Mouse (Mus musculus) fibroblast of lung, adult 2 months (primary cell): ENCODE measurements at regions not wholly inside any gene's neighbourhood (a gene's known extent, or its start where the extent isn't known, plus 50 kb on each side); places are given as distances from the start of the nearest gene placed in this dataset.

Experiments
- DNase-seq: peaks from one replicate; pipeline ENCODE4 v3.0.0-alpha.2; 2011; ENCODE audit warnings: low read depth

DNA sequence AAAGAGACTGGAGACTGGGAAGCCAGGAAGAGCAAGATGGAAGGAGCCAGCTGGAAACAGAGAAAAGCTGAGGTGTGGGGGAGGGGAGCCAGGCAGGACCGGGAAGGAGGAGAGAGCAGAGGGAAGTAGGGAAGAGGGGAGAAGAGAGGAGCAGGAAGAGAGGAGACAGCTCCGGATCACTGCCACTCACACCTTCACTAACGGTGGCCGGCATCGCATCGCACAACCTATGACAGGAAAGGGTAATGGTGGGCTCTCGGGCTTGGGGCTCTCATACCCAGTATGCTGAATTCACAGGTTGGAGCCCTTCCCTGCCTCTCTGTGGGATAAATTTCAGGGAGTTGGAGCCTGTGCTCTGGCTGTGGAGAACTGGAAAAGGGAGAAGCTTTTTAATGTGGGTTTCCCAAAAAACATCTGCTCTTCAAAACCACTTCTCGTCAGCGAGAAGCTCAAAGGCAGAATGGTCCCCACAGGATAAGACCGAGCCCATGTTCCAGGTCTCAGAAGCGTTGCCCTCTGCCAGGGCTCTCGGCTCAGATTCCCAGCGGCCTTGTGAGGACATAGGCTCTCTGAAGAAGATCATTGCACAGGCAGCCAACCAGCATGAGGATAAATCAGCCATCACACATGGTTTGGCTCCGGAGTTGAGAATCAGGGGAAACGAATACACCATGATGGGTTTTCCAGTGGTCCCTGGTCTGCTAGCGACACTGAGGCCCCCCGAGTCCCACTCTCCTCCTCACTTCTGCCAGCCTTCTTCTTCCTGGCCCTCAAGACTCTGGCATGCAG lies 53.8 kb upstream of the Coro2b start:
- DNase-seq, result no peak

DNA sequence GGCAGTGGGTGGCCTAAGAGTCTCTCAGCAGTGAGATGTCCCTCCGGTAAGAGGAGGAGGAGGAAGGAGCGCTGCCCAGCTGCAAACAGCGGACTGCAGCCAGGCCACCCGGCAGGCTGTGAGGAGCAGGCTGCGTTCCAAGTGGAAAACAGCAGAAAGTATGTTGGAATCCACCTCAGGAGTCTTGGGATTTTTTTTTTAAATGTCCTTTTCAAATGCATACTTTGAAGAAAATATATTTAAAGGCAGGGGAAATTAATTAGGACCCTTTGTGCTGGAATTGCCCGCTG lies 54.3 kb upstream of the Coro2b start:
- DNase-seq, result no peak

DNA sequence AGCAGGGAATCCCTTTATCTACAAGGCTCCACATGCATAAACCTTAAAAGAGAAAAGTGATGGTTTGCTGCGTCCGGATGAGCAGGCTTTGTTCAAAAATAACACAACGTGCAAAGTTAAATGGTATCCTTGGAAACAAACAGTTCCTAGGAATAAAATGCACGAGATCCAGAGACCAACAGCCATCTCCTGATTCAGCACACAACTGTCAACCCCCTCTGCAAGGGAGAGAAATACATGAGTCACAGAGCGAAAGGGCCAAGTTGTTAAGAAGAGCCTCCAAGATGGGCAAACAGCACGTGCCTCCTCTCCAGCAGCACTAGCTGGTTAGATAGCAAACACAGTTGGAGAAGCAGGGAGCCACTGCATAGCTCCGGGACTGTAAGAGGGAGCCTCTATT lies 61.2 kb upstream of the Coro2b start:
- DNase-seq, result no peak

DNA sequence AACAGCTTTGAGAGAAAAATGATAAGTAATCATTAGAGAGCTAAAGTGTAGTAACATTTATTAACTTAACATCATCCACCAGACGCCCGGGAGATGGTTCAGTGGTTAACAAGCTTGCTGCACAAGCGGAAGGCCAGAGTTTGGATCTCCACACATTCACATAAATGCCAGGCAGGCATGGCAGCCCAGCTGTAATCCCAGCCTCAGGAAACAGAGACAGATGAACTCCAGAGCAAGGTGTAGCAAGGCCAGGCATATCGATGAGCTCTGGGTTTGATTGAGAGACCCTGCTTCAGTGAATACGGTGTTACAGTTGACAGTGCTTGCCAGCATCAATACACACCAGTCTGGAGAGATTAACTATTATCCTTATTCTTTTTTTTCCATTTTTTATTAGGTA lies 62.1 kb upstream of the Coro2b start:
- no peak for DNase-seq

DNA sequence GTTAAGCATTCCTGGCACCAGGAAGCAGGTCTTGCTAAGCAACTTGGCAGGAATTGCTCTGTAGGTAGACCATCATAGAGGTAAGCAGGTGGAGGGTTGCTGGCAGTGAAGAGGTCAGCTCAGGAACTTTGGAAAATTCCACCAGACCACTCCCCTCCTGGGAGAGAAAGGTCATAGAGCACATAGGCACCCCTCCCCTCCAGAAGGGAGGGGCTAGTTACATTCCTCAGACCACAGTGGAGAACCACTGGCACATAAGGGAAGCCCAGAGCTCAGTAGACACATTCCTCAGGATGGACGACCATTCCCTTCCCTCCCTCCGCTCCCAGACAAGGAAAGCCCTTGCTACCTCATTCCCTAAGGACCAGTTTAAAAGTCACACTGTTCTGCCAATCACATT lies 67.1 kb upstream of the Itga11 start:
- DNase-seq, result no peak

DNA sequence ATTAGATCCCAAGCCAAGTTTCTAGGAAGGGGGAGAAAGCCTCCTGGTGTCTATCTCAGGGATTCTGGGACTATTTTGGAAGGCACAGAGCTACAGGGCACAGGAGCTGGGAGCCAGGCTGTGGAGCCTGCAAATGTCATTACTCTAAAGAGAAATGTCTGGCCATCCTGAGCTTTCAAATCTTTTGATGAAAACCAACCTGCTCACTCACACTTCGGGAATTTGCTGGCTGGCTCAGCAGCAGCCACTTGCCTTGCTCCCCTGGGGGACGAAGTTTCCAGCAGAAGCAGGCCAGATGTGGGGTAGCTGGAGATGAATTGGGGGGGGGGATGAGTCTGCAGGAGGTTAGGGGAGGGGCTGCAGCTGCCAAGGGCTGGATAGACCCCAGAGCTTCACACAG lies 66.2 kb upstream of the Itga11 start:
- DNase-seq, result peak; percentile 68

DNA sequence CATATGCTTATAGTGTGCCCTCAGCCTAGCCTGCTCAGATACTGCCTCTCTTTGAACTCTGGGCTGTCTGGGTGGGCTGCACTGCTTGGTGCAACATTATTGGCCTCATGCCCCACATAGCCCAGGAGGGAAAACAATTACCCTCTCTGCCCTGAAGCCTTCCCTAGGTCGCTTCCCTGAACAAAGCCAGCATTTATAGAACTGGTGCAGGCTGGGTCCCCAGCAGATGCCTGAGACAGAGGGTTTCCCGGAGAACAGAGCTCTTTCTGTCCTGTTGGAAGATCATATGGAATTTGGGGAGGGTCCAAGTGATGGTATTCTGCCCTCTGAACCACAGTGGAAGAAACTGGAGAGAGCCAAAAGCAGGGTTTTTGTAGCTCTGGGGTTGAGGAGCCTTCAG lies 64.6 kb upstream of the Itga11 start:
- DNase-seq, result no peak

DNA sequence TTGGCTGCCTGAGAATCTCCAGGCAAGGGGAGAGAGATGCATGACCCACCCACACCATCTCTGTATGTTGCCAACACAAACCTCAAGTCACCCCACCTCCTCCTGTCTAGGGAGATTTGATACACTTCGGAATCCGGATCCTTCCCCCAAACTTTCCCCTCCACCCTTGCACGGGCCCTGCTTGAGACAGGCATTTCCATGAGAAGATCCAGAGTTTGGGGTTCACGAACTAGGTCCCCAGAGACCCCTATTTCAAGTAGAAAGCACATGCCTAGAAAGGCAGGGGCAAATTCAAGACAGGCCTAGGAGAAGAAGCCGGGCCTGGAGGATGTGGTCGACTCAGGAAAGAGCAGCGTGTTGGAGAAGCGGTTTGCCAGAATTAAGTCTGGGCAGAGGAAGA lies 63.8 kb upstream of the Itga11 start:
- DNase-seq, result no peak

DNA sequence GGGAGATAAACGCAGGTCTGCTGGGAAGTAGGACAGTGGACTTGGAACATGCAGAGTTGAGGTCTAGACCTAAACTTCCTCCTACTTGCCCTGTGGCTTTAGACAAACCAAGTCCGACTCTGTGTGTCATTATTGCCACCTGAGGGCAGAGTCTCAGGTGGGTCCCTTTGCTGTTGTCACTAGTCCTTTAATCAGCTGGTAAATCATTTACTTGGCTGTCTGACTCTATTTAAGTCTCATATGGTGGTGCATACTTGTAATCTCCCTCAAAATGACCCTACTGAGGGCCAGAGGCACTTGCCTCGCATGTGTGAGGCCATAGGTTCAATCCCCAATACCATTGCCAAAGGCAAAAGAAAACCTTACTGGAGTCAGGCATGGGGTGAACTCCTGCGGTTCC lies 62.7 kb upstream of the Itga11 start:
- no peak for DNase-seq

DNA sequence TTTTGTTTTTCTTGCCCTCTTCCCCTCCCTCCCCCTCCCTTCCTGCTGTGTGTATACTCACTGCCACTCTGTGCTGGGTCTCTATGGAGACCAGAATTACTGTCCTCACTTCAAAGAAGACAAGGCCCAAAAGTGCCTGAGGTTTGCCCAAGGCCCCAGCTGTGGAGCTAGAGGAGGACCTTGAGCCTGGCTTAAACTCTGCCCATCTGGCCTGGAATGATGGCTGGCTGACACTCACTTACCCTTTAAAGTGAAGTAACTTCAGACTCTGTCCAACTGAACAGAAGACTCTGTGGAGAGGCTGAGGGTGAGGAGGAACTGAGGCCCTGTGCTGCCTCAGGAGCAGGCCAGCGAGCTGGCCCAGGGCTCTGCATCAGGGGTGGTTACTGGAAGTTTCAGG lies 61.8 kb upstream of the Itga11 start:
- no peak for DNase-seq

DNA sequence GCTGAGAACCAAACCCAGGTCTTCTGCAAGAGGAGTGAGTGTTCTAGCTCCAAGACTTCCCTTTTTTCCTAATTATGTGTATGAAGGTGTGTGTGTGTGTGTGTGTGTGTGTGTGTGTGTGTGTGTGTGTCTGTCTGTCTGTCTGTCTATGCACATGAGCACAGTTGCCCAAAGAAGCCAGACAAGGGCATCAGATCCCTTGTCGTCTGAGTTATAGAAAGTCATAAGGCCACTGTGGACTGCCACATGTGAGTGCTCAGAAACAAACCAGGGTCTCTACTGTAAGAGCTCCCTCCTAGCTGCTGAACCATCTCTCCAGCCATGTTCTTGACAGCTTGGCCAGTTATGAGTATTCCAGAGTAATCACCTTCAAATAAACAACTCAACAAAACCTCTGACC lies 58.6 kb upstream of the Itga11 start:
- no peak for DNase-seq

DNA sequence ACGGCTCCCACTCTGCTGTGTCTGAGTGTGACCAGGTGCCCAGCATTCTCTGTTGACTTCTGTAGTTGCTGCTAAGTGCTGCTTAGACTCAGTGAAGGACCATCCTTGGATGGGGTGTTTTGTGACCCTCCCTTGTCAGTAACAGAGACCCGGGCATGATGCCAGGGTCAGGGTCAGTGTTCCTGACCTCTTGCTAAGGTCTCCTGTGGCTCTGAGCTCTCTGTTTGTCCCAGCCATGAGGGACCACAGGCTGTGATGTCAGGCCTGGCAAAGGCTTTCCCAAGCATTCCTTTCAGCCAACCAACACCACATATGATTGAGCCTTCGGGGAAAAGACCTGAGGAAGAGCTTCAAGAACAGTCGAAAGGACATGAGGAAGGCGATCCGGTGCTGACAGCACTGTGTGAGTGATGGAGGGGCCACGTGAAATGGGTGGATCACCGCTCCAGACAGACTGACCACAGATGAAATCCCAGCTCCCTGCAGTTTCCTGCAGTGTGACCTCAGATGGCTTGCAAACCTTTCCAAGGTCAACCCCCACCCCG lies 56.7 kb upstream of the Itga11 start:
- peak; percentile 50 for DNase-seq

DNA sequence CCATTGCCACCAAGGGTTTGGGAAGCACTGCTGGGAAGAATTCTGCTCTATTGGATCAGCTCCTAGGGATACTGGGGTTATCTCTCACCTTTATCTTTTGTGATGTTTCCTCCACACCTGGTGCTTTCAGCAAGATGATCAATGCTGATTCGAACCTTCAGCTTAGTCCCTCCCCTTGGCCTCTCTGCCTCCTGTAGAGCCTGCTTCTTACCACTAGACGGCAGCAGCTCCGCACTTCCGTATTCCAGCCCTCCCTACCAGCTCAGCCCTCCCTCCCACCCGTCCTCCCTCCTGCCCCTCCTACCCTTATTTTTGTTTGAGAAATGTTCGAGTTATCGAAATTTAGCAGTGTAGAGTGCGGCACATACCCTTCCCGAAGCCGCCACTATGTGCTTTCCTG lies 55.5 kb upstream of the Itga11 start:
- DNase-seq, result no peak

DNA sequence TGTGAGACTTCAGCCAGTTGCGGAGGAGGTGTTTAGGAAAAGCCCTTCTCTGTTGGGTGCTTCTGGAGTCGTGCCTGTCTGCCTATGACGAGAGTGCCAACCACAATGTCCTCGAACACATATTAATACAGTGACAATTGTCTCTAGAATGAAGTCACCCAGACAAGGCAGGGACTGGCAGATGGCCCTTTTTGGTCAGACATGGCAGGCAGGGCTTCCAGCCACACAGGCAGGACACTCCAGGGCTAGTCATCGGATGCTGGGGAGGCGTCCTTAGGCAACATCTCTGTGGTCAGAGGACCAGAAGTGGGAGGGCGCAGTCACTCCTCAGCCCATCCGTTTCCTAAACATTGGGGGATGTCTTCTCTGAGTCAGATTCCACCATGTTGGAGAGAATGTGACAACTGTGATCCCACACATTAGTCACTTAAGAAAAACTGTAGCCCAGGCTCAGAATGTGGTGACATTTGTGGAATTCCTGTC lies 53.0 kb upstream of the Itga11 start:
- DNase-seq, result peak; percentile 54

DNA sequence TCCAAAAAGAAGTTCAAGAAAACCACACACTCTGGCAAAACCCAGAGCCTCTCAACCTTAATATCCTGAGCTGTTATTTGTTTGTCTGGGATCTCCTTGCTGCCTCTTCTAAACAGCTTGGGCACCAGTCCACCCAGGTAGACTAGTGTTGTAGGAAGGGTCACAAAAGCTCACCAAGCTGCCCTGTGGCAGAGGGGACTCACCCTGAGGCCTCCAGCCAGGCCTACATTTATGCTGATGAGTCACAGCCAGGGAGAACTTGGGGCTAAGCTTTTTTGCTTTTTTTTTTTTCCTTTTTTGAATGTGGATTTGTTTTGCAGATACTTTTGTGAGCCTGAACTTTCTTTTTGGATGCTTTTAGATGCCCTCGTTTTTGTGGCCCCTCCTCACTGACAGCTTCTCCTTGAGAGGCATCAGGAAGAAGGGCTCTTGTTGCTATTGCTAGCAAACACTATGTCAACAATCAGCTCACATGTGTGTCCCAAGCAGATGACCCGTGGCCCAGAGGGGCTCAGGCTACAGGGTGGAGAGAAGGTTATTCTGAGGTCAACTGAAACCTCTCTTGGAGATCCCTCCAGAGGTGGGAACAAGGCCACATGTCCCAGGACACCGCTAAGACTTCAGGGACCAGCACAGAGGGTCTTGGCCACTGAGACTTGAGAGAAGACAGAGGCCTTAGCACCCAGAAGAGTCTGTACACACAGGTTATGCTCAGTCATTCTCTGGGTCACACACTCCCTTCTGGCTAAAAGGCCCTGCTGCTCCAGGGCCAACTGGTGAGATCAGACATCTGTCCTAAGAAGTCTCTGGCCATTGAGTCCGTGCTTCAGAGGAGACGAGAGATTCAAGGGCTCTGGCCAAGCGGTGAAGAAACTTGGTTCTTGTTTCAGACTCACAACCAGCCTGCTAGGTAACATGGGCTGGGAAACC lies 50.3 kb upstream of the Itga11 start:
- DNase-seq, result peak; percentile 78
